Comparison of ENCODE assay signal across 8 mouse cellular contexts in the genomic region with DNA sequence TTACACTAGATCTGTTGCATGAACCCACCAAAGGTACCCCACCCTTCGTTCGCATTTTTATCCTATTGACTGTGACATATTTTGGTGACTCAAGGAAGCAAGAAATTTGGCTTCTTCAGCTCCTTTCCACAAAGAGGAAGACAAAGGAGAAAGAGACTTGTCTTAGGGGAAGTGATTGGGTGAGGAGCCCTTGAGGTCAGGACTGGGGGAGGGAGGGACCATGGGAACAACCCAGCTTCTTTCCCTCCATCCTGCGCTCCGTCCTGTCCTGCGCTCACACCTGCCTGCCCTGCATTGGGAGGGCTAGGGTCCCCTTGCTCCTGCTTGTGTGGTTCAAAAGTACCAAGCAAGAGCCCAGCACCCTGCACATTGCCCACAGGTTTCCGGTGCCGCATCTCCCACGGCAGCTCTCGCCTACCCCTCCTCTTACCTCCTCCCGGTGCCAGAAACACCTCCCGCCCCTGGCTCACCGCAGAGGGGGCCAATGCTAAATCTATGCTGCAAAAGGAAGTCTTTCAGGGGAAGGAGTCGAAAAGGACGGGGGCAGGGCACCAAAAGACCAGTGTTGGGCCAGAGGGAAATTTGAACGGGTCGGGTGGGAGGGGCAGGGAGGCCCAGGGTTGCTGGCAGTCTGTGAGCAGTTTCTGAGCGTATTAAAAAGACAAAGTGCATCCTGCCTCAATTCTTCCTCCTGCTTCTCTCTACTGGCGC. TPM values are rescaled to one million over a fixed set of nuclear protein-coding genes. Genes with fewer than 3 reads are reported as not detected.
A peak's percentile ranks its signal among the peaks of the same experiment; 100 is the strongest.
DNase-seq lines count a peak whose midpoint lies in the region; ATAC-seq lines count a peak whose summit lies in the region.

No protein-coding gene starts in this region.

- 11% methylated on average over 18 of the region's 18 CpGs for WGBS in kidney, embryonic 16.5 days
- 12% methylated on average over 18 of the region's 18 CpGs for WGBS in embryonic facial prominence, embryonic 11.5 days
- 20% methylated on average over 18 of the region's 18 CpGs for WGBS in intestine, embryonic 14.5 days
- 11% methylated on average over 18 of the region's 18 CpGs for WGBS in midbrain, embryonic 16.5 days

- H3K27ac ChIP-seq in kidney, embryonic 16.5 days (ENCODE audit: low read length): no peak overlapping the region
- no peak overlapping the region for H3K27ac ChIP-seq in embryonic facial prominence, embryonic 11.5 days (replicated peaks; ENCODE audit: low read depth, low read length)
- no peak overlapping the region for H3K27ac ChIP-seq in intestine, embryonic 14.5 days (ENCODE audit: low read depth)
- no peak overlapping the region for H3K27ac ChIP-seq in midbrain, embryonic 16.5 days (ENCODE audit: low read length)

- no peaks in the 10 kb centered on the region for H3K36me3 ChIP-seq in kidney, embryonic 16.5 days (ENCODE audit: insufficient read depth, low read length)
- no peaks in the 10 kb centered on the region for H3K36me3 ChIP-seq in embryonic facial prominence, embryonic 11.5 days (replicated peaks; ENCODE audit: control insufficient read depth, insufficient read depth, low read depth, low read length)
- no peaks in the 10 kb centered on the region for H3K36me3 ChIP-seq in intestine, embryonic 14.5 days (ENCODE audit: control insufficient read depth, insufficient read depth, low read length)
- no peaks in the 10 kb centered on the region for H3K36me3 ChIP-seq in midbrain, embryonic 16.5 days (ENCODE audit: control insufficient read depth, insufficient read depth, low read length)

- no peaks in the 10 kb centered on the region for H3K27me3 ChIP-seq in kidney, embryonic 16.5 days (ENCODE audit: insufficient read depth, low read length)
- H3K27me3 ChIP-seq in embryonic facial prominence, embryonic 11.5 days (ENCODE audit: control insufficient read depth, insufficient read depth, low read length): no peaks in the 10 kb centered on the region
- H3K27me3 ChIP-seq in intestine, embryonic 14.5 days (replicated peaks; ENCODE audit: control insufficient read depth, insufficient read depth, low read length): no peaks in the 10 kb centered on the region
- H3K27me3 ChIP-seq in midbrain, embryonic 16.5 days (ENCODE audit: control insufficient read depth, insufficient read depth, low read depth, low read length): no peaks in the 10 kb centered on the region

- H3K9me3 ChIP-seq in kidney, embryonic 16.5 days (ENCODE audit: low read length): no peaks in the 10 kb centered on the region
- H3K9me3 ChIP-seq in embryonic facial prominence, embryonic 11.5 days (replicated peaks; ENCODE audit: control insufficient read depth, low read length): no peaks in the 10 kb centered on the region
- no peaks in the 10 kb centered on the region for H3K9me3 ChIP-seq in intestine, embryonic 14.5 days (ENCODE audit: control insufficient read depth, low read length)
- no peaks in the 10 kb centered on the region for H3K9me3 ChIP-seq in midbrain, embryonic 16.5 days (replicated peaks; ENCODE audit: control insufficient read depth, low read length, poor library complexity, severe bottlenecking)

- peaks cover 14% of the 10 kb centered on the region for H3K4me1 ChIP-seq in kidney, embryonic 16.5 days (ENCODE audit: insufficient read depth, low read length)
- H3K4me1 ChIP-seq in embryonic facial prominence, embryonic 11.5 days (ENCODE audit: control insufficient read depth, insufficient read depth, low read length): no peaks in the 10 kb centered on the region
- peaks cover 3% of the 10 kb centered on the region; the same call in 1 of the 2 replicates for H3K4me1 ChIP-seq in intestine, embryonic 14.5 days (replicated peaks; ENCODE audit: control insufficient read depth, insufficient read depth, low read length)
- H3K4me1 ChIP-seq in midbrain, embryonic 16.5 days (ENCODE audit: control insufficient read depth, insufficient read depth, low read length): peaks cover 3% of the 10 kb centered on the region; the same call in 1 of the 2 replicates

- peak overlapping the region; percentile 40 for H3K4me3 ChIP-seq in kidney, embryonic 16.5 days (ENCODE audit: low read length)
- peak overlapping the region; percentile 25 for H3K4me3 ChIP-seq in embryonic facial prominence, embryonic 11.5 days (ENCODE audit: low read depth, low read length)
- H3K4me3 ChIP-seq in intestine, embryonic 14.5 days (ENCODE audit: low read depth, low read length): peak overlapping the region; percentile 21
- peak overlapping the region; percentile 34 for H3K4me3 ChIP-seq in midbrain, embryonic 16.5 days (ENCODE audit: low read depth, low read length)

- ATAC-seq in kidney, embryonic 16.5 days (ENCODE audit: low FRiP score, low TSS enrichment): no peak
- ATAC-seq in embryonic facial prominence, embryonic 11.5 days (replicated peaks; ENCODE audit: insufficient number of reproducible peaks, low FRiP score, low TSS enrichment, low read depth): 0 out of 2 replicates have a peak, but pooled peaks have one; percentile 22
- ATAC-seq in intestine, embryonic 14.5 days (replicated peaks; ENCODE audit: low FRiP score, low TSS enrichment, low read depth): no peak
- peak; percentile 40; the same call in 1 of the 2 replicates for ATAC-seq in midbrain, embryonic 16.5 days

- H3K4me2 ChIP-seq in kidney, embryonic 16.5 days (replicated peaks; ENCODE audit: low read depth, low read length): peak overlapping the region; percentile 72
- H3K4me2 ChIP-seq in embryonic facial prominence, embryonic 11.5 days (ENCODE audit: low read depth, low read length): peak overlapping the region; percentile 40
- H3K4me2 ChIP-seq in intestine, embryonic 14.5 days (ENCODE audit: low read length): peak overlapping the region; percentile 47
- peak overlapping the region; percentile 63 for H3K4me2 ChIP-seq in midbrain, embryonic 16.5 days (ENCODE audit: low read length)

- DNase-seq in kidney, postnatal 14 days: no peak
- DNase-seq in embryonic facial prominence, embryonic 11.5 days (ENCODE audit: low spot score): peak; percentile 36
- DNase-seq in intestine, embryonic 14.5 days (ENCODE audit: low spot score): peak; percentile 61
- DNase-seq in adrenal gland, postnatal 14 days: no peak
- DNase-seq in right cerebral cortex, adult 18-20 months: no peak
- no peak for DNase-seq in kidney, postnatal 36 days

- peak overlapping the region; percentile 68 for H3K9ac ChIP-seq in kidney, embryonic 16.5 days (replicated peaks; ENCODE audit: low read length)
- H3K9ac ChIP-seq in embryonic facial prominence, embryonic 11.5 days (replicated peaks; ENCODE audit: low read length): peak overlapping the region; percentile 56
- H3K9ac ChIP-seq in intestine, embryonic 14.5 days (ENCODE audit: low read length): no peak overlapping the region; the same call in 1 of the 2 replicates
- peak overlapping the region; percentile 56 for H3K9ac ChIP-seq in midbrain, embryonic 16.5 days (ENCODE audit: low read depth, low read length)

RNA-seq across cellular contexts. Expression of gene Fam207a, which starts 6.6 kb away (rescaled TPM):
- polyA plus RNA-seq in kidney, embryonic 16.5 days (2015; fragmentation: Nextera tagmentation; extraction: Ambion mirVana): 36.5 and 36.6 TPM in 2 replicates
- polyA plus RNA-seq in embryonic facial prominence, embryonic 11.5 days (2014; fragmentation: Nextera tagmentation; extraction: Ambion mirVana): 40.6 and 42.3 TPM in 2 replicates
- 39.1 and 41.0 TPM in 2 replicates for polyA plus RNA-seq in intestine, embryonic 14.5 days (2014; fragmentation: Nextera tagmentation; extraction: Ambion mirVana)
- 40.5 and 44.1 TPM in 2 replicates for polyA plus RNA-seq in midbrain, embryonic 16.5 days (2015; fragmentation: Nextera tagmentation; extraction: Ambion mirVana)
- total RNA-seq in adrenal gland, postnatal 14 days (2021): 21.6 and 27.2 TPM in 2 replicates

RNA-seq across cellular contexts. Expression of gene Itgb2, which starts 7.9 kb away (rescaled TPM):
- polyA plus RNA-seq in kidney, embryonic 16.5 days (2015; fragmentation: Nextera tagmentation; extraction: Ambion mirVana): 1.6 and 1.7 TPM in 2 replicates
- 1.3 and 1.4 TPM in 2 replicates for polyA plus RNA-seq in embryonic facial prominence, embryonic 11.5 days (2014; fragmentation: Nextera tagmentation; extraction: Ambion mirVana)
- 1.9 and 3.1 TPM in 2 replicates for polyA plus RNA-seq in intestine, embryonic 14.5 days (2014; fragmentation: Nextera tagmentation; extraction: Ambion mirVana)
- polyA plus RNA-seq in midbrain, embryonic 16.5 days (2015; fragmentation: Nextera tagmentation; extraction: Ambion mirVana): 0.59 and 0.67 TPM in 2 replicates
- 5.8 and 16.0 TPM in 2 replicates for total RNA-seq in adrenal gland, postnatal 14 days (2021)

RNA-seq across cellular contexts. Expression of gene Pttg1ip, which starts 59.3 kb away (rescaled TPM):
- polyA plus RNA-seq in kidney, embryonic 16.5 days (2015; fragmentation: Nextera tagmentation; extraction: Ambion mirVana): 194 and 206 TPM in 2 replicates
- 89.2 and 95.6 TPM in 2 replicates for polyA plus RNA-seq in embryonic facial prominence, embryonic 11.5 days (2014; fragmentation: Nextera tagmentation; extraction: Ambion mirVana)
- 155 and 156 TPM in 2 replicates for polyA plus RNA-seq in intestine, embryonic 14.5 days (2014; fragmentation: Nextera tagmentation; extraction: Ambion mirVana)
- 63.6 and 70.8 TPM in 2 replicates for polyA plus RNA-seq in midbrain, embryonic 16.5 days (2015; fragmentation: Nextera tagmentation; extraction: Ambion mirVana)
- total RNA-seq in adrenal gland, postnatal 14 days (2021): 168 and 172 TPM in 2 replicates

Comparison
In these comparisons a context has a peak if more than half of its experiments do, and no peak if none do; other contexts are left out.
1. ATAC-seq: peak in embryonic facial prominence, embryonic 11.5 days (single experiment) and midbrain, embryonic 16.5 days (single experiment); none in kidney, embryonic 16.5 days (single experiment) and intestine, embryonic 14.5 days (single experiment).
2. DNase-seq: peak in embryonic facial prominence, embryonic 11.5 days (single experiment) and intestine, embryonic 14.5 days (single experiment); none in kidney, postnatal 14 days (single experiment), adrenal gland, postnatal 14 days (single experiment), right cerebral cortex, adult 18-20 months (single experiment) and kidney, postnatal 36 days (0 of 2).
3. Peak in every context shown above with its lines, with median percentiles within 50 percentile points of each other: H3K4me2 ChIP-seq and H3K4me3 ChIP-seq.